Mouse (Mus musculus) heart, postnatal 14 days (tissue): ENCODE measurements around the gene U90926. TPM values are rescaled to one million over a fixed set of nuclear protein-coding genes. Genes with fewer than 3 reads are reported as not detected.

Experiments
- DNase-seq, 2 experiments: peaks; one replicate each; pipeline ENCODE4 v3.0.0; 2021 to 2022
- intact Hi-C: fragments of 180-260 bp; cut with DNase I; formaldehyde crosslinking; loops from one replicate; pipeline ENCODE4 v1.15.1; 2025
- total RNA-seq, 2 experiments: library from RNA; stranded (reverse); gene quantifications; 2 replicates each; pipeline ENCODE4 v1.2.3; 2021

The U90926 gene
- total RNA-seq, 2 experiments from 2014 or later, result not detected

DNA sequence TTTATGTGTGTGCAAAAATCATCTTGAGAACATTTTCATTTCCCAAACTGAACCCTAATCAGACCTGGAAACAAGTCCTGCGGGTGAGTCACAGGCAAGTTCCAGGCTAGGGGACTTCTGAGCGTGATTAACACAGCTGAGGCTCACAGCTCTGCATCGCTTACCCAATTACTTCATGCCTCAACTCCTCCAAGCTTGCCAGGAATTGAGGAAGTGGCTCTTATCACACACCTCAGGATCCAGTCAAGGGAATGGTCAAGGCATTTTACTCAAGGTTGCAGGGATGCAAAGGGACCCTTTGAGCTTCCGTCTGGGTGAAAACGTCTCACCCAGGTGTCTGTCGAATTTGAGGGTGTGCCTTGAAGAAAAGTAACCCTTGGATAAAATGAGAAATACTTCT is 4.6 kb upstream of the U90926 start:
- no peak for DNase-seq
- intact Hi-C loops, result no loop called here

DNA sequence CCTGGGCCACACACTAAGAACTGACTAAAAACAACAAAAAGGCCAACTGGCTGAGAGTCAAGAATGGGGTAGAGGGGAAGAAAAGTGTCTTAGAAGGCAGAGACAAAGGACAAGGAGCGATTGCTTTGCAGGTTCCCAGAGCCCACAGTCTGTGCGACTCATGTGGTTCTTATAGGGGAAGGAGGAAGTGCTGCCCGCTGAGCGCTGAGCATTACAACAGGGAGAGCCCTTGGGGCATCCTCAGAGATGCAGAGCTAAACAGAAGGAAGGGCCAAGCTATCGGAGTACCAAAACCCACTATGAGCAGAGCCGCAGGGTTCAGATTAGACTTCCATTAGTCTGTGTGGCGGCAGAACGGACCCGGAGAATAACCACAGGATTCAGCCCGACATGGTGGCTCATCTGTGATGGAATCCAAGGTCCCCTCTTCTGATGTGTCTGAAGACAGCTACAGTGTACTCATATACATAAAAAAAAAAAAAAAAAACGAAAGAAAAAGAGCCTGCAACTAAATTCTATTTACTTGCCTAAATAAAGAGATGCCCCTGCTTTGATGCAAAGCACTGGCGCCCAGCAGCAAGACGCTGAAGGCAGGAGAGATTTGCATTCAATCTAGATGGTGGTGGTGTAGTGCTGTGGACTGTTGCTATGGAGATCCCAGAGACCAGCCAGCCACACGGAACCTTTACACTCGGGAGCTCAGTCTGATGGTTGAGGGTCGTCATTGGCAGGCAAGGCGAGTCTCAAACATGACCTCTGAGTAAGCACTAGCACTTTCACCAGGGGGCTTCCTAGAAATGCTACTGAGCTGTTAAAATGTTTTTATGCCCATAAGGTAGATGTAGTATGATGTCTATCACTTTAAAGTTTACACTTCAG is 3.9 kb upstream of the U90926 start:
- no peak for DNase-seq
- intact Hi-C loops, result no loop called here

DNA sequence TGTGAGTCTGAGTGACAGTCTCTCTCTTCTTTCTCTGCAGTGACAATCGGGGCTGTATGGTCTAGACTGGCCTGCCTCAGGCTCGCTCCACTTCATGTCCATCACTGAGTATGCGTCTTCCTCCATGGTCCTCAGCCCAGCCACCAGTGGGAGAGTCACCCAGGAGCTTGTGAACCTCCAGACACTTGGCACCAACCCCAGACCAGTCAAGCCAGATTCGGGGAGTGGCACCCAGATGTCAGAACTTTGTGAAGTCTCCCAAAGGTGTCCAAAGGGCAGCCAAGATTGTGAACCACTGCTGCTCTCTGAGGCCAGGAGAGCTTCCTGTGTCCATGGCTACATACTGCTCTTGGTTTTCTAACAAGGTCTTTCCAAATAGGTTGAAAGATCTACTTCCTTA is 3.0 kb downstream of the U90926 start:
- no peak for DNase-seq
- intact Hi-C loops, result no loop called here

DNA sequence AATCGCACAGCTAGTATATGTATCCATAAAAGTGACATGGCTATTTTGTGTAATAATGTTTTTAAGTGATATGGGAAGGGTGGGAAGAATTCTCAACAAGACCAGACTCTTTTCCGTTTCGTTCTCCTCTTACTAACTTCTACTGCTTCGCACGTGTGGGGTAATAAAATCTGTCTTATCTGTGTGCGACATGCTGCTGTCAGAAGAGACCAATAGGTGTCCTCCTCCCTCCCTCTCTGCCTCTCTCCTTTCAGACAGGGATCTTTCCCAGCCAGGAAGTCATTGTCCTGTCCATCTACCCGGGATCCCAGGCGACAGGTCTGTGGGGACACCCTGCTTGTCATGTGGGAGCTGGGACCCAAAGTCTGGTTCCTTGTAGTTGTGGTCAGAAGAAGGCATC is 5.0 kb downstream of the U90926 start:
- no peak for DNase-seq
- intact Hi-C loops, result no loop called here

DNA sequence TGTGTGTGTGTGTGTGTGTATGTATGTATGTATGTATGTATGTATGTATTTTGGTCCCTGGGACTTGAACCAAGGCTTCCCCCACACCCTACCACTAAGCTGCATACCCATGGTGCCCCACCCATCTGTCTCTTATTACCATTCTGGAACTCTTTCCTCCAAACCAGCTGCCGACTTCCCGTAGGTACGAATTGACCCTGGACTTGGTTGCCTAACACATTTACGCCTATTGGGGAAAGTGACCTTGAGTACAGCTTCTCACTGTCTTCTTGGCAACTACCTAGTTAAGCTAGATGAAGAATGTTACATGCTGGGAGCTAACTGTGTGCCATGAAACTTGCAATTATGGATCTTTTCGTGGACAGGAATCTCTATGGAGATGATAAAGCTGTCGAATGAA is 9.1 kb downstream of the U90926 start:
- intact Hi-C loops, result no loop called here
- DNase-seq, result no peak

DNA sequence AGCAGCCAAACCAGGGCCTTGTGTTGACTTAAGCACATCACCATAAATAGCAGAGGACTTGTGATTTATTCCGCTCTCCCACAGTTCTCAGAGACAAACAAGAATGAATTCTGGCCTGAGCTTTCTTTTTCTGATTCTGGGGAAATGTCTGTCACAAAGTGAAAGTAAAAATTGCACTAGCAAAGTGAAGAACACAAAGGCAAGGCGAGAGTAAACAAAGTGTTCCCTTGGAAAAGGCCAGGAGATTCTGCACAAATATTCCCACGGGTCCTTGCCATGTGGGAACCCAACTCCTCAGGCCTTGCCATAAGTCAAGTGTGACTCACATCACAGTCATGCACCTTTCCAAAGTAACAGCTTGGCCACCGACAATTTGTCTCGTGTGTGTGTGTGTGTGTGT is 9.5 kb downstream of the U90926 start:
- DNase-seq, result no peak
- intact Hi-C loops, result no loop called here

DNA sequence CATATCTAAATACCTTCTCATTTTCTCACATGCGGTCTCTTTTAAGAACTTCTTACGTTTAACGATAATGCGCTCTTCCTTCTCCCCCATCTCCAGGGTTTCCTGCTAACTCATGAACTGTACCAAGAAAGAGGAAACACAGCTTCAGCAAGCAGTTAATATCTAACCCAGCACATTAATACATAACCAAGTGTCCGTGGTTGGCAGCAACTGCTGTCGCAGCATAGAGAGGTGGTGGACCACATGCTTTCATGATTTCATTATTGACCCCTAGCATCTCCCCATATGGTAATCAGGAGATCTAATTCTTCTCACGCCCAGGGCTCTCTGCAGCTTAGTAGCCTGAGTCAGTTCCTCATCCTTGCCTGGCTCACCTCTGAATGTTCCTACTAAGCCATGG is 10.0 kb downstream of the U90926 start:
- no peak for DNase-seq
- intact Hi-C loops, result no loop called here

DNA sequence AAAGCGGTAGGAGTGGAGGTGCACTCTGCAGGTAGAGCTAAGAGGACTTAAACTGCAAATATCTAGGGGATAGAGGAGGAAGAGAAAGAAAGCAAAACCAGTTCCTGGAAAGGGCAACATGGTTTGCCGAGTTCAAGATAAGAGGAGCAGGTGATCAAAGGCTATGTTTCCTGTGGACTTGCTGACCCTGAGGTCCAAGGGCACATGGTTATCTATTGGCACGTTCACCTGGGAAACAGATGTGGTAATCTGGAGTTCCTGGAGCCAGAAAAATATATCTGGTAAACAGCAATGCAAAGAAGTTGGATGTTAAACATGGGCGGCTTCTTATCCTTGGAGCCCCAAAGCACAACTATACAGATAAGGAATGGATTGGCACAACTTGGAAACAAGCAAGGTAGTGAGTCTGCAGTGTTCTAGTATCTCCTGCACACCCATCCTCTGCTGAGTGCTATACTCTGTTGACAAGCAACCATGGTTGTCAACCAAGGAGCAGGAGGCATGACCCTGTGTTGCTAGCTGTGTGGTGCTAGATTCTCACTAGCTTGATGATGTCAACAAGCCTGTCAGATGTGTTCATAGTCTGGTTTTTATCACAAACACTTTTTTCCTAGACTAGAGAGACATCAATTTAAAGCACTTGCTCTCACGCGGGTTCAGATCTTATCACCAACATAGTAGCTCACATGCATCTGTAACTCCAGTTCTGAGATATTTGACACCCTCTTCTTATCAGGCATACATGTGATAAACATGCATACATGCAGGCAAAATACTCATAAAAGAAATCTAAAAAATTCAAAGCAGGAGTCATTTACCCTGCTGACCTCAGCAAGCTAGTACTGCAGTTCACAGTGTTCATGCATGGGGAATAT is 10.8 kb downstream of the U90926 start:
- no peak for DNase-seq
- intact Hi-C loops, result no loop called here

DNA sequence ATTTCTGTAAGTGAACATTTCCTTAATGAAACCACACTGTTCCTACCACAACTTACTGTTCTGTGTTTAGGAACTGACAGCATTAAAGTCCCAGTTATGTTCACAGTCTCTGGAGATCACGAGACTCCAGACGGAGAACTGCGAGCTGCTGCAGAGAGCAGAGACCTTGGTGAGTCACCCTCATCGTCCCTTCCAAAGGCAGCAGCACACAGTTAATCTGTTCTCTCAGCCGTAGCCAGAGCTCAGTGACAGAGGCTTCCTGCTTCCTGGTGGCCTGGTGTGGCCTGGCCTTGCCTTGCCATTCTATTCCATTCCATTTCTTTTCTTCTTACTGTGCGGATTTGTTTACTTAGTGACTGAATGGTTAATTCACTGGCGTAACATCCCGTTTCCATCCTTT is 16.9 kb downstream of the U90926 start:
- intact Hi-C loops, result loop anchor here (5.0 kb wide), 1 partner anchor 199 kb away; no protein-coding TSS in a partner anchor
- DNase-seq, result no peak

DNA sequence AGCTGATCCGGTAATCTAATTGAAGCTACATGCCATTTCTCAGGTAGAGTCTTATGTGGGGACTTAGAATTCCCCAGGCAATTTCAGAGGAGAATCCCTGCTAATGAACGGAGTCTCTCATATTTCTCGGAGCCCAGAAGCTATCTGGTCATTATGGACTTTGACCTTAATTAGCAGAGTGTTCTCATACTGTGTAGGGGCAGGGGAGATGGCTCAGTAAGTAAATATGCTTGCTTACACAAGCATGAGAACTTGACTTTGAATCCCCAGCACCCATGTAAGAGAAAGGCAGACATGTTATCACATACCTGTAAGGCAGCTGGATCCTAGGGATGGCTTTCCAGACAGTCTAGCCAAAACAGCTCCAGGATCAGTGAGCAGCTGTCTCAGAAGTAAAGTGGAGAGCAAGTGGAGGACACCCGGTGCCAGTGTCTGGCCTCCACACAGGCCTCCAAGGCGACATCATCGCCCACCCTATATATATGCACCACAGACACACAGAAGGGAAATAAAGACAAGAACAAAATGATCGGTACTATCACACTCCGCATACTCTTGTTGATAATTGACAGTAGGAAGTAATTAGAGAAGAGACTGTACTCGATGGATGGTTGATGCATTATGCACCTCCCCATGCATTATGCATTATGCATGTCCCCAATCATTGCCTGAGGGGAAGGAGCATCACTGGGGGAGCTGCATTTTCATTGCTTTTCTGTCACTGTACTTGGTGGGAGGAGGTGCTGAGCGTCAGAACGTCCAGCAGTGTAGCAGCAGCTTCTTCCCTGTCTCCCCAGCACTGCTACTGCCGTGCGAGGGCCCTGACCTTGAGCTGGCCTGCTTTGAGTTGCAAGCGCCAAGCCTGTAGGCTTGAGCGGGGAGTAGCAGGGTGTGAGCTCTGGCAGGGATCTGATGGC is 18.1 kb downstream of the U90926 start:
- no peak for DNase-seq
- intact Hi-C loops, result loop anchor here (5.0 kb wide), 1 partner anchor 200 kb away; no protein-coding TSS in a partner anchor

DNA sequence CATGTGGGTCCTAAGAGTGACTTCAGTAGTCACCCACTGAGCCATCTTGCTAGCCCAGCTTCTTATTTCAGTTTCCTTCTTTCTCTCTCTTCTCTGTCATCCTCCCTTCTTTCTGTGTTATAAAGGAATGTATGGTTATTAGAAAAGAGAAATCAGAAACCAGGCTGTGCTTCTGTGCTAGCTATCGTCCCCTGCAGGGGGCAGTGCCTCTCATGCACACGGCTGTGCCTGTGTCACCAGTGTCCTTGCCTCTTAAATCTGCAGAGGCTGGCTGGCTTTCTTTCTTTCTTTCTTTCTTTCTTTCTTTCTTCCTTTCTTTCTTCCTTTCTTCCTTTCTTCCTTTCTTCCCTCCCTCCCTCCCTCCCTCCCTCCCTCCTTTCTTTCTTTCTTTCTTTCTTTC is 19.5 kb downstream of the U90926 start:
- intact Hi-C loops, result loop anchor here (2.0 to 5.0 kb wide), 2 partner anchors 43 to 202 kb away; no protein-coding TSS in a partner anchor
- peak; percentile 43 to 58 for DNase-seq

DNA sequence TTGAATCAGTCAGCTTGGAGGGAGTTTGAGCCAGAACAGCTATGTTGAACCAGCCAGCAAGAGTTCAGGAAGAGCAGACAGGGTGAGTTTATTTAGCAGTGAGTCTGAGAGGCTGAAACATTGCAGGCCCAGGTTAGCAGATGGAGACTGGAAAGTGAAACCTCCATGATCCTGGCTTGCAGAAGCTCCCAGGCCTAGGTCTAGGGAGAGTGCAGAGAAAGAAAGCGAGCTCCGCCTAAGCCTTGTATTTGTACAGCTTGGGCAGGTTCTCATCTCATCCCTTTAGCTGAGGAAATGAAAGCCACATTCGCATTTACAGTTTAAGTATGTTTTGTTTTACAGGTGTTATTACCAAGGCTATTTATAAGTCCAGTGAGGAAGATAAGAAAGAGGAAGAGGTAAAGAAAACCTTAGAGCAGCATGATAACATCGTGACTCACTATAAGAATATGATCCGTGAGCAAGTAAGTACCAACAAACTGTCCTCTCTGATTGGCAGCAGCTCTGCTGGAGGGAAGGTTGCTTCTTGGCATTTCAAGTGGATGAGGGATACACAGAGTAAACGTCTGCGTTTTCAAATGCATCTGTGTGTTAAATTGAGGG is 26.2 kb downstream of the U90926 start:
- DNase-seq, result no peak
- intact Hi-C loops, result no loop called here

DNA sequence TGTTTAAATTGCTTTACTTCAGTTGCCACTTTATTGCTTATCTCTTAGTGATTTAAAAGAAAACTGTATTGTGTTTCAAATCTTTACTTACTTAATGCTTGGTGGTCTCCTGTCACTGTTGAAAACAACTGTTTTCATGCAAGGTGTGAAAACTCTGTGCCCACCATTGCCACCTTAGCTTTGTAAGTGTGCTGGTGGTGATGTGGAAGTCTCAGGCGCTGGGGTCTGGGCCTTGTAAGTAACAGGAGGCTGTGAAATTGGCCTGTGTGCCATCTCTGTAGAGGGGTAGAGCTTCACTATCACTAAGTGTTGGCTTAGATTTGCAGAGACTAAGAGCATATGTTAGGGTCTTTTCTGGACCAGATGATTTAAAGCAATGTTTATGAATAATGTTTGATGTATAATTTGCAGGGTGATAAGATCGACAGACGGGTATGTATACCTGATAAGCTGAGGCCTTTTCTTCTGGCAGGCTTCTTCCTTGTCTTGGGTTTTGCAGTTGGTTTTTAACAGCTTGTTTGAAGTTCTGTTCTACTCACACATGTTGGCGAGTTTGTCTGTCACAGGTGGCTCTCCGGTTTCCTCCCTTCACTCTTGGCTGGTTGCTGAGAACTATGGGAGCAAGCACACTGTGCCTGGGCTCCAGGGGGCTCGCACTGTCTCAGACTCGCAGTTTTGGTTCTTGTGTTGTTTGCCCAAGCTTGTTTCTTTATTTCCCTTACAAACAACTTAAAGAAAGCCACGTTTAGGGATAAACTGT is 32.0 kb downstream of the U90926 start:
- intact Hi-C loops, result no loop called here
- DNase-seq, result no peak

DNA sequence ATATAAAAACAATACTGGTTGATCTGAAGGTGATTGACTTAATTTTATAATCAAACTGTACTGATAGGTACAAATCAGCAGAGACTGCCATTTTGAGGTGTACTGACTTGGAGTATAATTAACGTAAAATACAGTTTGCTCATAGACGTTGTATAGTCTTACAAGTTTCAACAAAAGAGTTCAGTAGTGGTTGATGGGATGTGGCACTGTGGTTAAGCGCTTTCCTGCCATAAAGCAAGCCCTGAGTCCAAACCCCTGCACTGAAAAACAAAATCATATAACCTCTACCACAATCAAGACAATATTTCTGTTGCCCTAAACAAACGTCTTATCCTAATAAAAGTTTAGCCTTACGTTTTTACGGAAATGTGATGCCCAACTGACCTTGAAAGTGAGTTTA is 49.2 kb downstream of the U90926 start:
- DNase-seq, result no peak
- intact Hi-C loops, result no loop called here

Other genes starting within 250 kb of the U90926 start
- not detected for gene Odaph, start 227.9 kb downstream of the U90926 start, total RNA-seq
- 1 to 10 TPM; 3.6 to 3.8 TPM for gene Cdkl2, start 171.5 kb downstream of the U90926 start, total RNA-seq
- gene G3bp2, start 131.7 kb downstream of the U90926 start, total RNA-seq, result 10 to 100 TPM; 69.1 to 70.7 TPM
- gene Uso1, start 77.5 kb downstream of the U90926 start, total RNA-seq, result 10 to 100 TPM; 36.8 to 38.2 TPM
- not detected for gene Ppef2, start 40.9 kb upstream of the U90926 start, total RNA-seq
- 10 to 100 TPM; 11.1 to 12.4 TPM for gene Naaa, start 62.8 kb upstream of the U90926 start, total RNA-seq
- 10 to 100 TPM; 12.4 to 13.9 TPM for gene Sdad1, start 95.1 kb upstream of the U90926 start, total RNA-seq
- gene Cxcl9, start 112.7 kb upstream of the U90926 start, total RNA-seq, result under 1 TPM; 0.57 to 0.88 TPM
- 100 to 1,000 TPM; 620 to 781 TPM for gene Art3, start 116.4 kb upstream of the U90926 start, total RNA-seq
- gene Cxcl10, start 133.5 kb upstream of the U90926 start, total RNA-seq, result under 1 TPM in 1 of 2 experiments, not detected in 1; 0.80 TPM
- 10 to 100 TPM; 15.8 to 17.0 TPM for gene Nup54, start 219.8 kb upstream of the U90926 start, total RNA-seq